Mouse (Mus musculus) brain, embryonic 14.5 days (tissue): ENCODE data around the gene Tmem8.

Experiments
- CTCF ChIP-seq: fragments of 200-500 bp; IDR thresholded peaks from 2 replicates; pipeline ENCODE4 v1.5.1; 2012; ENCODE audit warnings: inconsistent platforms, mild to moderate bottlenecking, moderate library complexity, borderline replicate concordance; ENCODE audit not compliant: insufficient read depth, insufficient read length; ENCODE audit errors: extremely low read depth
- POLR2A ChIP-seq: fragments of 200-500 bp; IDR thresholded peaks from 2 replicates; pipeline ENCODE4 v1.6.1; 2012; ENCODE audit warnings: mild to moderate bottlenecking, inconsistent platforms, borderline replicate concordance; ENCODE audit not compliant: poor library complexity, insufficient read depth, insufficient read length, severe bottlenecking; ENCODE audit errors: extremely low read depth

DNA sequence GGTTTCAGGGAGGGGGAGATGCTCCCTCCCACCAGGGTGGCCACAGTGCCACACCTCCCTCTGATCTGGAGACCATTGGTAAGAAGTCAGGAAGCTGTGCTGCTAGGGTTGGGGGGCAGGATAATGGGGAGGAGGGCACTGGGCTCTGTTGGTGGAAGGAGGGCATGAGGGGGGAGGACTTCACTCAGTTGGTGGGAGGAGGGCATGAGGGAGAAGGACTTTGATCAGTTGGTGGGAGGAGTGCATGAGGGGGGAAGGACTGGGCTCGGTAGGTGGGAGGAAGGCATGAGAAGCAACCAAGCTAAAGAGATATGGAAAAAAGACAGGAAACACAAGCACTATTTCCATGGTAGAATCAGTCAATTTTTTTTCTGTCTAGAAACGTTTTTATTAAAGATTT is 32.2 kb upstream of the Tmem8 start:
- no peak for TF ChIP-seq CTCF
- TF ChIP-seq POLR2A: no peak
